Mouse (Mus musculus): ENCODE data around the gene Olfr311. TPM values are rescaled to one million over a fixed set of nuclear protein-coding genes. Genes with fewer than 3 reads are reported as not detected.
A peak's percentile ranks its signal among the peaks of the same experiment; 100 is the strongest.

Olfr311 gene
- polyA plus RNA-seq, 1 experiment from 2014 or later: not detected

- Histone ChIP-seq H3K9ac (ENCODE audit: low read depth, low read length) (no peak overlapping the region), H3K36me3 (ENCODE audit: control insufficient read depth, insufficient read depth, low read length) (peaks cover 27% of the 10 kb centered on the region), H3K4me2 (ENCODE audit: low read depth, low read length) (no peak overlapping the region), H3K27me3 (replicated peaks; ENCODE audit: control insufficient read depth, insufficient read depth, low read length) (no peaks in the 10 kb centered on the region), H3K4me3 (ENCODE audit: low read length) (no peak overlapping the region), H3K9me3 (ENCODE audit: control insufficient read depth, low read length) (peaks cover 12% of the 10 kb centered on the region), H3K4me1 (ENCODE audit: control insufficient read depth, insufficient read depth, low read length) (no peaks in the 10 kb centered on the region), H3K27ac (ENCODE audit: low read length) (no peak overlapping the region)
- 93% methylated on average over 8 of the region's 8 CpGs for WGBS
- ATAC-seq: no peak
Measured at GRCm38 (mm10) chr11:58860744-58861143, 21.7 kb downstream of the Olfr311 start.

GRCm38 (mm10) chr11:58867039-58867953, 28.2 kb downstream of the Olfr311 start, which contains the start of gene 2810021J22Rik:
Gene 2810021J22Rik, plus strand, starts transcription at chr11:58867216.
- Histone ChIP-seq H3K27me3 (replicated peaks; ENCODE audit: control insufficient read depth, insufficient read depth, low read length) (no peaks in the 10 kb centered on the region), H3K27ac (ENCODE audit: low read length) (peak within 1 kb of the TSS; percentile 79), H3K4me2 (ENCODE audit: low read depth, low read length) (peak within 1 kb of the TSS; percentile 53), H3K9ac (ENCODE audit: low read depth, low read length) (peak within 1 kb of the TSS; percentile 83), H3K9me3 (ENCODE audit: control insufficient read depth, low read length) (no peaks in the 10 kb centered on the region), H3K36me3 (ENCODE audit: control insufficient read depth, insufficient read depth, low read length) (no peaks in the 10 kb centered on the region), H3K4me1 (ENCODE audit: control insufficient read depth, insufficient read depth, low read length) (0 out of 2 replicates have a peak, but pooled peaks cover 8% of the 10 kb centered on the region), H3K4me3 (ENCODE audit: low read length) (peak within 1 kb of the TSS; percentile 69)
- 3% methylated on average over 37 of the region's 37 CpGs for WGBS
- ATAC-seq: peak; percentile 94

DNA sequence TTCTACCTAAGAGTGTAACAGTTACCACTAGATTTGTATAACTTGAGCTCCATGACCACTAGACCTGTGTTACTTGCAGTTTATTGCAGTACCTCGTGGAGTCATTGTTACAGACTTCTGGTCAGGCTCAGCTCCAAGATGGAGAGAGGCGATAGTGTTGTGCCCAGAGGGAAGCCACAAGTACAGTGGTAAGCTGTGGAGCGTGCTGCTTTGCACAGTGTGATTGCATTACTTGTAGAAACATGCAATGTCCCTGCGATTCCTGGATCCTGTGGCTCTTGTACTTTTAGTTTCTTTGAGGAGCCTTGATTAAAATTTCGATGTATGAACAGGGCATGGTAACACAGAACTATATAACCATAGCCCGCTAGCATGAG, 28.9 kb downstream of the Olfr311 start:
- Histone ChIP-seq H3K4me2 (ENCODE audit: low read depth, low read length) (peak overlapping the region; percentile 53), H3K27me3 (replicated peaks; ENCODE audit: control insufficient read depth, insufficient read depth, low read length) (no peaks in the 10 kb centered on the region), H3K4me3 (ENCODE audit: low read length) (peak overlapping the region; percentile 69), H3K4me1 (ENCODE audit: control insufficient read depth, insufficient read depth, low read length) (0 out of 2 replicates have a peak, but pooled peaks cover 8% of the 10 kb centered on the region), H3K9me3 (ENCODE audit: control insufficient read depth, low read length) (no peaks in the 10 kb centered on the region), H3K36me3 (ENCODE audit: control insufficient read depth, insufficient read depth, low read length) (no peaks in the 10 kb centered on the region), H3K27ac (ENCODE audit: low read length) (0 out of 2 replicates have a peak overlapping the region, but pooled peaks have one; percentile 21), H3K9ac (ENCODE audit: low read depth, low read length) (peak overlapping the region; percentile 83)
- ATAC-seq: 0 out of 2 replicates have a peak, but pooled peaks have one; percentile 12
- 73% methylated on average over 6 of the region's 6 CpGs for WGBS

- Histone ChIP-seq H3K4me3 (ENCODE audit: low read length) (no peak overlapping the region), H3K9ac (ENCODE audit: low read depth, low read length) (no peak overlapping the region), H3K36me3 (ENCODE audit: control insufficient read depth, insufficient read depth, low read length) (0 out of 2 replicates have a peak, but pooled peaks cover 2% of the 10 kb centered on the region), H3K27me3 (replicated peaks; ENCODE audit: control insufficient read depth, insufficient read depth, low read length) (no peaks in the 10 kb centered on the region), H3K27ac (ENCODE audit: low read length) (no peak overlapping the region), H3K4me1 (ENCODE audit: control insufficient read depth, insufficient read depth, low read length) (0 out of 2 replicates have a peak, but pooled peaks cover 8% of the 10 kb centered on the region), H3K4me2 (ENCODE audit: low read depth, low read length) (no peak overlapping the region), H3K9me3 (ENCODE audit: control insufficient read depth, low read length) (no peaks in the 10 kb centered on the region)
- 81% methylated on average over 4 of the region's 4 CpGs for WGBS
- ATAC-seq: no peak
Measured at GRCm38 (mm10) chr11:58870961-58871360, 31.9 kb downstream of the Olfr311 start.

DNA sequence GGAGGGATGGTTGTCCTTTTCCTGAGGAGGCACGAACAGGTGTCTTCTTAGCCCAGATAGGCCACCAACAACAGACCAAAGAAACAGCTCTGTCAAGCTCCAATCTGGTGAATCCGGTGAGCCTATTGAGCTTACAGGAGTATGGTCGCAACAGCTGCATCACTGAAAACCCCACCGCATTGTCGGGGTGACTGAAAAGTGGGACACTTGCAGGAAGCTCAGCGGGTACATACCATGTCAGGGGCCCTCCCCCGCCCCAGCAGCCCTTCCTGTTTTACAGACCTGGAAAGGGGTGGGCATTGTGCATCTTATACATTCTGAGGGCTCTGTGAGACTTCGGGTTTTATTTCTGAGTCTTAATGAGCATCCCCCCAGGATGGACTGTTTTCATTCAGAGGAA, 44.7 kb downstream of the Olfr311 start:
- Histone ChIP-seq H3K27ac (ENCODE audit: low read length) (no peak overlapping the region), H3K4me2 (ENCODE audit: low read depth, low read length) (no peak overlapping the region), H3K36me3 (ENCODE audit: control insufficient read depth, insufficient read depth, low read length) (peaks cover 11% of the 10 kb centered on the region), H3K4me1 (ENCODE audit: control insufficient read depth, insufficient read depth, low read length) (no peaks in the 10 kb centered on the region), H3K9ac (ENCODE audit: low read depth, low read length) (no peak overlapping the region), H3K27me3 (replicated peaks; ENCODE audit: control insufficient read depth, insufficient read depth, low read length) (no peaks in the 10 kb centered on the region), H3K9me3 (ENCODE audit: control insufficient read depth, low read length) (no peaks in the 10 kb centered on the region), H3K4me3 (ENCODE audit: low read length) (no peak overlapping the region)
- 84% methylated on average over 8 of the region's 8 CpGs for WGBS
- no peak for ATAC-seq

DNA sequence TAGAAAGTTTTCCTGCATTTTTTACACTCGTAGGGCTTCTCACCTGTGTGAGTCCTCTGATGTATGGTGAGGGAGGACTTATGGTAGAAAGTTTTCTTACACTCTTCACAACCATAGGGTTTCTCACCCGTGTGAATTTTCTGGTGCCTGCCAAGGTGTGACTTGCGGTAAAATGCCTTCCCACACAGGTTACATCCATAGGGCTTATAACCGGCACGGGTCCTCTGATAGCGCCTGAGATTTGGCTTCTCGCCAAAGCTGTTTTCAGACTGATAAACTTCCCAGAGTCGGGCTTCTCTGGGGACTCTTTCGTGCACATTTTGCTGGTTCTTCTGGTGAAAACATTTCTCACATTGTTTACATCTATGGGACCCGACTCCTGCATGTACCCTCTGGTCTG, 51.5 kb downstream of the Olfr311 start:
- no peak overlapping the region for H3K4me3 ChIP-seq (ENCODE audit: low read length)
- no peak overlapping the region for H3K4me2 ChIP-seq (ENCODE audit: low read depth, low read length)
- no peaks in the 10 kb centered on the region for H3K9me3 ChIP-seq (ENCODE audit: control insufficient read depth, low read length)
- no peak overlapping the region for H3K9ac ChIP-seq (ENCODE audit: low read depth, low read length)
- H3K36me3 ChIP-seq (ENCODE audit: control insufficient read depth, insufficient read depth, low read length): peaks cover 18% of the 10 kb centered on the region
- no peaks in the 10 kb centered on the region for H3K27me3 ChIP-seq (replicated peaks; ENCODE audit: control insufficient read depth, insufficient read depth, low read length)
- no peak for ATAC-seq
- no peaks in the 10 kb centered on the region for H3K4me1 ChIP-seq (ENCODE audit: control insufficient read depth, insufficient read depth, low read length)
- WGBS: 85% methylated on average over 10 of the region's 10 CpGs
- no peak overlapping the region for H3K27ac ChIP-seq (ENCODE audit: low read length)

Other genes starting within 250 kb of the Olfr311 start
- not detected in 2 replicates for gene Olfr324, start 244.1 kb upstream of the Olfr311 start, polyA plus RNA-seq (2015; fragmentation: Nextera tagmentation; extraction: Ambion mirVana)
- gene 2210407C18Rik, start 223.2 kb upstream of the Olfr311 start, polyA plus RNA-seq (2015; fragmentation: Nextera tagmentation; extraction: Ambion mirVana): 0.51 TPM in 1 of 2 replicates, not detected in the other
- not detected in 2 replicates for gene Olfr323, start 208.8 kb upstream of the Olfr311 start, polyA plus RNA-seq (2015; fragmentation: Nextera tagmentation; extraction: Ambion mirVana)
- 0.12 and 0.27 TPM in 2 replicates for gene Trim58, start 198.8 kb upstream of the Olfr311 start, polyA plus RNA-seq (2015; fragmentation: Nextera tagmentation; extraction: Ambion mirVana)
- gene Olfr322, start 180.5 kb upstream of the Olfr311 start, polyA plus RNA-seq (2015; fragmentation: Nextera tagmentation; extraction: Ambion mirVana): not detected in 2 replicates
- gene Olfr320, start 158.2 kb upstream of the Olfr311 start, polyA plus RNA-seq (2015; fragmentation: Nextera tagmentation; extraction: Ambion mirVana): not detected in 2 replicates
- gene Olfr319, start 140.1 kb upstream of the Olfr311 start, polyA plus RNA-seq (2015; fragmentation: Nextera tagmentation; extraction: Ambion mirVana): not detected in 2 replicates
- not detected in 2 replicates for gene Olfr318, start 115.2 kb upstream of the Olfr311 start, polyA plus RNA-seq (2015; fragmentation: Nextera tagmentation; extraction: Ambion mirVana)
- not detected in 2 replicates for gene Olfr317, start 100.0 kb upstream of the Olfr311 start, polyA plus RNA-seq (2015; fragmentation: Nextera tagmentation; extraction: Ambion mirVana)
- not detected in 2 replicates for gene Olfr316, start 86.5 kb upstream of the Olfr311 start, polyA plus RNA-seq (2015; fragmentation: Nextera tagmentation; extraction: Ambion mirVana)
- gene Olfr315, start 66.1 kb upstream of the Olfr311 start, polyA plus RNA-seq (2015; fragmentation: Nextera tagmentation; extraction: Ambion mirVana): not detected in 2 replicates
- gene Olfr314, start 56.3 kb upstream of the Olfr311 start, polyA plus RNA-seq (2015; fragmentation: Nextera tagmentation; extraction: Ambion mirVana): not detected in 2 replicates
- 8.5 and 10.4 TPM in 2 replicates for gene Fam183b, start 37.3 kb upstream of the Olfr311 start, polyA plus RNA-seq (2015; fragmentation: Nextera tagmentation; extraction: Ambion mirVana)
- not detected in 2 replicates for gene Olfr313, start 24.3 kb upstream of the Olfr311 start, polyA plus RNA-seq (2015; fragmentation: Nextera tagmentation; extraction: Ambion mirVana)
- not detected in 2 replicates for gene Olfr312, start 10.0 kb upstream of the Olfr311 start, polyA plus RNA-seq (2015; fragmentation: Nextera tagmentation; extraction: Ambion mirVana)
- gene Gm12258, start 7.9 kb downstream of the Olfr311 start, polyA plus RNA-seq (2015; fragmentation: Nextera tagmentation; extraction: Ambion mirVana): 5.2 and 5.6 TPM in 2 replicates
- gene 2810021J22Rik, start 28.0 kb downstream of the Olfr311 start, polyA plus RNA-seq (2015; fragmentation: Nextera tagmentation; extraction: Ambion mirVana): 5.2 and 5.3 TPM in 2 replicates
- 3.5 and 3.9 TPM in 2 replicates for gene Zfp39, start 65.0 kb downstream of the Olfr311 start, polyA plus RNA-seq (2015; fragmentation: Nextera tagmentation; extraction: Ambion mirVana)
- gene Btnl10, start 78.7 kb downstream of the Olfr311 start, polyA plus RNA-seq (2015; fragmentation: Nextera tagmentation; extraction: Ambion mirVana): 0.16 and 0.40 TPM in 2 replicates
- gene Rnf187, start 99.7 kb downstream of the Olfr311 start, polyA plus RNA-seq (2015; fragmentation: Nextera tagmentation; extraction: Ambion mirVana): 131 and 138 TPM in 2 replicates
- gene Hist3h2ba, start 109.7 kb downstream of the Olfr311 start, polyA plus RNA-seq (2015; fragmentation: Nextera tagmentation; extraction: Ambion mirVana): 34.7 and 40.9 TPM in 2 replicates
- 28.5 and 31.6 TPM in 2 replicates for gene Hist3h2a, start 115.4 kb downstream of the Olfr311 start, polyA plus RNA-seq (2015; fragmentation: Nextera tagmentation; extraction: Ambion mirVana)
- gene Trim17, start 115.4 kb downstream of the Olfr311 start, polyA plus RNA-seq (2015; fragmentation: Nextera tagmentation; extraction: Ambion mirVana): 0.15 and 0.35 TPM in 2 replicates
- gene Trim11, start 138.8 kb downstream of the Olfr311 start, polyA plus RNA-seq (2015; fragmentation: Nextera tagmentation; extraction: Ambion mirVana): 17.0 and 17.5 TPM in 2 replicates